Mouse (Mus musculus) MEL (cell line): ENCODE data around the gene Triobp. TPM values are rescaled to one million over a fixed set of nuclear protein-coding genes. Genes with fewer than 3 reads are reported as not detected.
"Not testable (repeated sequence)": the region's sequence is repeated elsewhere in the genome, so short reads cannot be mapped to it uniquely, and the experiment has no call there.

ENCODE experiments used
- DNase-seq: peaks from one replicate; pipeline ENCODE4 v3.0.0; 2011; ENCODE audit warnings: low read depth, low spot score
- H3K27ac ChIP-seq: 2 replicates; pipeline ENCODE4 v1.5.1; 2012; ENCODE audit warnings: low read depth, mild to moderate bottlenecking, control low read depth, low read length, moderate library complexity; ENCODE audit not compliant: control insufficient read depth
- H3K27me3 ChIP-seq, 2 experiments: fragments of 150-350 bp in 1 of 2; sonication (generic) in 1 of 2; 2 replicates each; pipeline ENCODE4 v1.6.1; 2012; ENCODE audit warnings: low read length in 2 of 2, mild to moderate bottlenecking in 2 of 2, improper control_type of control experiment in 1 of 2, moderate library complexity in 1 of 2; ENCODE audit not compliant: insufficient read depth in 2 of 2, control insufficient read depth in 1 of 2
- H3K36me3 ChIP-seq, 2 experiments: 2 replicates each; pipeline ENCODE4 v1.6.1; 2012 to 2014; ENCODE audit warnings: low read length in 2 of 2, improper control_type of control experiment in 1 of 2, inconsistent platforms in 1 of 2, mild to moderate bottlenecking in 1 of 2; ENCODE audit not compliant: insufficient read depth in 2 of 2, control insufficient read depth in 1 of 2
- H3K4me1 ChIP-seq, 2 experiments: fragments of 150-350 bp in 1 of 2; sonication (generic) in 1 of 2; 2 replicates each; pipeline ENCODE4 v1.6.1; 2012; ENCODE audit warnings: low read length in 2 of 2, improper control_type of control experiment in 1 of 2, mild to moderate bottlenecking in 1 of 2; ENCODE audit not compliant: insufficient read depth in 2 of 2, control insufficient read depth in 1 of 2
- H3K4me3 ChIP-seq, 2 experiments: fragments of 150-350 bp in 1 of 2; sonication (generic) in 1 of 2; 2 replicates each; pipeline ENCODE4 v1.5.1; 2012; ENCODE audit warnings: low read depth in 2 of 2, low read length in 2 of 2, mild to moderate bottlenecking in 2 of 2, moderate library complexity in 2 of 2, control low read depth in 1 of 2, improper control_type of control experiment in 1 of 2; ENCODE audit not compliant: control insufficient read depth in 1 of 2, insufficient read depth in 1 of 2
- H3K79me2 ChIP-seq: 2 replicates; pipeline ENCODE4 v1.6.1; 2012; ENCODE audit warnings: mild to moderate bottlenecking, low read length, moderate library complexity; ENCODE audit not compliant: control insufficient read depth, poor library complexity, insufficient read depth
- H3K9ac ChIP-seq: 2 replicates; pipeline ENCODE4 v1.6.1; 2012; ENCODE audit warnings: low read depth, mild to moderate bottlenecking, control low read depth, low read length, moderate library complexity; ENCODE audit not compliant: control insufficient read depth, poor library complexity, severe bottlenecking
- H3K9me3 ChIP-seq: fragments of 150-350 bp; sonication (generic); replicated peaks from 2 replicates; pipeline ENCODE4 v1.6.1; 2012; ENCODE audit warnings: mild to moderate bottlenecking, low read length, improper control_type of control experiment, moderate library complexity; ENCODE audit not compliant: insufficient read depth
- BHLHE40 ChIP-seq: IDR thresholded peaks from 2 replicates; pipeline ENCODE4 v1.6.1; 2012; ENCODE audit warnings: low read depth, mild to moderate bottlenecking, inconsistent platforms, low read length, improper control_type of control experiment, borderline replicate concordance
- CTCF ChIP-seq, 3 experiments: IDR thresholded peaks in 2 of 3; conservative IDR thresholded peaks in 1 of 3; 2 replicates each; pipeline ENCODE4 v1.5.1; 2011 to 2012; ENCODE audit warnings: low read length in 3 of 3, low read depth in 2 of 3, mild to moderate bottlenecking in 2 of 3, improper control_type of control experiment in 1 of 3, inconsistent platforms in 1 of 3, mixed read lengths in 1 of 3, moderate library complexity in 1 of 3; ENCODE audit not compliant: control insufficient read depth in 1 of 3, insufficient read depth in 1 of 3, poor library complexity in 1 of 3, severe bottlenecking in 1 of 3
- ETS1 ChIP-seq: IDR thresholded peaks from 2 replicates; pipeline ENCODE4 v1.6.1; 2012; ENCODE audit warnings: low read depth, mild to moderate bottlenecking, inconsistent platforms, low read length, improper control_type of control experiment, moderate library complexity
- GATA1 ChIP-seq: IDR thresholded peaks from 2 replicates; pipeline ENCODE4 v1.6.1; 2011; ENCODE audit warnings: low read depth, low read length, improper control_type of control experiment
- MEF2A ChIP-seq: IDR thresholded peaks from 2 replicates; pipeline ENCODE4 v1.6.1; 2014; ENCODE audit warnings: low read depth, mild to moderate bottlenecking, inconsistent platforms, low read length, improper control_type of control experiment; ENCODE audit not compliant: poor library complexity, insufficient replicate concordance, severe bottlenecking; ENCODE audit errors: extremely low read depth
- MYB ChIP-seq: IDR thresholded peaks from 2 replicates; pipeline ENCODE4 v1.6.1; 2011; ENCODE audit warnings: mild to moderate bottlenecking, low read depth, low read length, improper control_type of control experiment
- MYC ChIP-seq: IDR thresholded peaks from 2 replicates; pipeline ENCODE4 v1.6.1; 2011; ENCODE audit warnings: low read depth, mild to moderate bottlenecking, low read length, improper control_type of control experiment, moderate library complexity
- NRF1 ChIP-seq: IDR thresholded peaks from 2 replicates; pipeline ENCODE4 v1.6.1; 2014; ENCODE audit warnings: low read depth, mild to moderate bottlenecking, inconsistent platforms, low read length, improper control_type of control experiment, moderate library complexity; ENCODE audit not compliant: poor library complexity, insufficient read depth, severe bottlenecking
- RAD21 ChIP-seq: IDR thresholded peaks from 2 replicates; pipeline ENCODE4 v1.6.1; 2011; ENCODE audit warnings: mild to moderate bottlenecking, low read depth, low read length, improper control_type of control experiment
- SMC3 ChIP-seq: IDR thresholded peaks from 2 replicates; pipeline ENCODE4 v1.6.1; 2011; ENCODE audit warnings: low read depth, low read length, improper control_type of control experiment
- USF2 ChIP-seq, 2 experiments: IDR thresholded peaks; 2 replicates each; pipeline ENCODE4 v1.6.1; 2011 to 2012; ENCODE audit warnings: improper control_type of control experiment in 2 of 2, low read length in 2 of 2, borderline replicate concordance in 1 of 2, inconsistent platforms in 1 of 2, low read depth in 1 of 2, mild to moderate bottlenecking in 1 of 2; ENCODE audit not compliant: insufficient read depth in 1 of 2
- ZC3H11A ChIP-seq: IDR thresholded peaks from 2 replicates; pipeline ENCODE4 v1.6.1; 2012; ENCODE audit warnings: low read depth, mild to moderate bottlenecking, inconsistent platforms, low read length, improper control_type of control experiment
- polyA plus RNA-seq, 2 experiments: library from polyadenylated mRNA; stranded (reverse) in 1 of 2; unstranded in 1 of 2; fragments of >175 nt in 1 of 2; fragments of >200 nt in 1 of 2; gene quantifications; 2 replicates each; pipeline versions ENCODE4 v1.2.1 to v1.2.4; 2012; ENCODE audit warnings: low replicate concordance in 2 of 2, low read depth in 1 of 2; ENCODE audit not compliant: insufficient read length in 2 of 2, insufficient read depth in 1 of 2, missing spikeins in 1 of 2
- total RNA-seq: library from RNA; depleted of rRNA; stranded (reverse); fragments of 300-350 nt; gene quantifications from 2 replicates; pipeline ENCODE4 v1.2.3, GENCODE M21; 2012

The Triobp gene
- total and polyA plus RNA-seq, 3 experiments = 18.4 to 31.3 TPM; not detected in 1

GRCm38 (mm10) chr15:79006638-79007037, 59.1 kb downstream of the Triobp start (continued):
- TF ChIP-seq ZC3H11A (no peak), USF2 (IDR thresholded peaks at IDR 0.05; ENCODE audit: borderline replicate concordance in 1 of 2, insufficient read depth in 1 of 2, low read depth in 1 of 2, low read length in 2 of 2) (no peak), ETS1 (no peak), GATA1 (no peak)

GRCm38 (mm10) chr15:79007059-79007458, 59.5 kb downstream of the Triobp start:
- Histone ChIP-seq H3K27ac (no peak overlapping the region), H3K4me1 (no peaks in the 10 kb centered on the region), H3K36me3 (no peaks in the 10 kb centered on the region; a peak in 1 of 4 replicates), H3K9ac (no peak overlapping the region), H3K79me2 (no peaks in the 10 kb centered on the region), H3K4me3 (no peak overlapping the region), H3K27me3 (no peaks in the 10 kb centered on the region), H3K9me3 (no peaks in the 10 kb centered on the region)
- no peak for TF ChIP-seq NRF1
- TF ChIP-seq USF2 (IDR thresholded peaks at IDR 0.05; ENCODE audit: borderline replicate concordance in 1 of 2, insufficient read depth in 1 of 2, low read depth in 1 of 2, low read length in 2 of 2) = no peak
- TF ChIP-seq GATA1 = no peak
- no peak for TF ChIP-seq MYC
- no peak for TF ChIP-seq MEF2A
- TF ChIP-seq MYB = no peak
- TF ChIP-seq BHLHE40 = no peak
- no peak for TF ChIP-seq CTCF (IDR thresholded peaks at IDR 0.05 in 2 of 3, conservative IDR thresholded peaks at IDR 0.05 in 1 of 3; ENCODE audit: control insufficient read depth in 1 of 3, insufficient read depth in 1 of 3, low read depth in 2 of 3, low read length in 3 of 3, poor library complexity in 1 of 3, severe bottlenecking in 1 of 3)
- DNase-seq = no peak

GRCm38 (mm10) chr15:79007836-79008235, 60.3 kb downstream of the Triobp start:
- not testable (repeated sequence) for H3K27ac ChIP-seq, H3K36me3 ChIP-seq, H3K9ac ChIP-seq, H3K4me1 ChIP-seq, H3K27me3 ChIP-seq, H3K79me2 ChIP-seq, H3K4me3 ChIP-seq, H3K9me3 ChIP-seq
- DNase-seq = peak; percentile 22
- peak in 2 of 3 experiments; percentile 5 to 49; a peak in 2 of 6 replicates for TF ChIP-seq CTCF (IDR thresholded peaks at IDR 0.05 in 2 of 3, conservative IDR thresholded peaks at IDR 0.05 in 1 of 3; ENCODE audit: control insufficient read depth in 1 of 3, insufficient read depth in 1 of 3, low read depth in 2 of 3, low read length in 3 of 3, poor library complexity in 1 of 3, severe bottlenecking in 1 of 3)
- peak; percentile 31; the same call in 1 of the 2 replicates for TF ChIP-seq SMC3
- peak; percentile 7 for TF ChIP-seq RAD21
